Mouse (Mus musculus): ENCODE data around the gene Pik3r4.

The Pik3r4 gene

GRCm38 (mm10) chr9:105689485-105689884 lies 46.7 kb downstream of the Pik3r4 start:
- H3K4me3 ChIP-seq (replicated peaks; ENCODE audit: low read length) = no peak overlapping the region
- H3K27me3 ChIP-seq (ENCODE audit: insufficient read depth, low read length) = no peaks in the 10 kb centered on the region
- TF ChIP-seq CTCF (conservative IDR thresholded peaks at IDR 0.05; ENCODE audit: low read length) (no peak), NANOG (IDR thresholded peaks at IDR 0.05; ENCODE audit: borderline replicate concordance, low read length) (no peak), POU5F1 (IDR thresholded peaks at IDR 0.05; ENCODE audit: borderline replicate concordance, low read length) (no peak)
- H3K36me3 ChIP-seq (ENCODE audit: insufficient read depth, low read length) = peaks cover 47% of the 10 kb centered on the region
- H3K4me1 ChIP-seq (replicated peaks; ENCODE audit: low read depth, low read length) = peaks cover 17% of the 10 kb centered on the region
- H3K9me3 ChIP-seq (ENCODE audit: low read length) = no peaks in the 10 kb centered on the region

GRCm38 (mm10) chr9:105692472-105692871 lies 49.7 kb downstream of the Pik3r4 start:
- no peaks in the 10 kb centered on the region for H3K27me3 ChIP-seq (ENCODE audit: insufficient read depth, low read length)
- H3K9me3 ChIP-seq (ENCODE audit: low read length) = no peaks in the 10 kb centered on the region
- TF ChIP-seq CTCF (conservative IDR thresholded peaks at IDR 0.05; ENCODE audit: low read length) (no peak), NANOG (IDR thresholded peaks at IDR 0.05; ENCODE audit: borderline replicate concordance, low read length) (no peak), POU5F1 (IDR thresholded peaks at IDR 0.05; ENCODE audit: borderline replicate concordance, low read length) (no peak)
- H3K4me1 ChIP-seq (replicated peaks; ENCODE audit: low read depth, low read length) = peaks cover 17% of the 10 kb centered on the region
- peak overlapping the region; percentile 59 for H3K4me3 ChIP-seq (replicated peaks; ENCODE audit: low read length)
- H3K36me3 ChIP-seq (ENCODE audit: insufficient read depth, low read length) = peaks cover 17% of the 10 kb centered on the region

DNA sequence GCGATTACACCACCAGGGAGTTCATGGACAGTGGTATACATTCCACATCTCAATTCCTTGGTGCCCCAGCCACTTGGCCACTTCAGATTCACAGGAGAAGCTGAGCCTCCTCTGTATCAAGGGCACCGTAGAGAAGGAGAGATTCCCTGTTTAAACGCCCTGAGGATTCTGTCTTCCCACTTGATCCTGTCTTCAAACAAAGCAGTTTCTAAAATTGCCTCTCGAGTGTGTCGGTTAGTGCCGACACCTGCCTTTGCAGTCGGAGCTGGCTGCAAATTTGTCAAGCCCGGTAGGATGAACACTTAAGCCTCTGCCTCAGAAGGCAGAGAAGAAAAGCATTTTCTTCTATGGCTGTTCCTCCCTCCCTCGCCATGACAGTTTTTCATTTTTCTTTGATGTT lies 50.3 kb downstream of the Pik3r4 start:
- Histone ChIP-seq H3K4me1 (replicated peaks; ENCODE audit: low read depth, low read length) (peaks cover 17% of the 10 kb centered on the region), H3K27me3 (ENCODE audit: insufficient read depth, low read length) (no peaks in the 10 kb centered on the region), H3K4me3 (replicated peaks; ENCODE audit: low read length) (peak overlapping the region; percentile 59), H3K36me3 (ENCODE audit: insufficient read depth, low read length) (peaks cover 11% of the 10 kb centered on the region), H3K9me3 (ENCODE audit: low read length) (no peaks in the 10 kb centered on the region)
- no peak for TF ChIP-seq CTCF (conservative IDR thresholded peaks at IDR 0.05; ENCODE audit: low read length)
- TF ChIP-seq POU5F1 (IDR thresholded peaks at IDR 0.05; ENCODE audit: borderline replicate concordance, low read length) = no peak
- TF ChIP-seq NANOG (IDR thresholded peaks at IDR 0.05; ENCODE audit: borderline replicate concordance, low read length) = no peak

GRCm38 (mm10) chr9:105693854-105694253 lies 51.1 kb downstream of the Pik3r4 start:
- H3K36me3 ChIP-seq (ENCODE audit: insufficient read depth, low read length) = peaks cover 4% of the 10 kb centered on the region
- no peak overlapping the region for H3K4me3 ChIP-seq (replicated peaks; ENCODE audit: low read length)
- peaks cover 17% of the 10 kb centered on the region for H3K4me1 ChIP-seq (replicated peaks; ENCODE audit: low read depth, low read length)
- no peaks in the 10 kb centered on the region for H3K27me3 ChIP-seq (ENCODE audit: insufficient read depth, low read length)
- TF ChIP-seq POU5F1 (IDR thresholded peaks at IDR 0.05; ENCODE audit: borderline replicate concordance, low read length) (no peak), CTCF (conservative IDR thresholded peaks at IDR 0.05; ENCODE audit: low read length) (peak; percentile 73)
- H3K9me3 ChIP-seq (ENCODE audit: low read length) = no peaks in the 10 kb centered on the region

GRCm38 (mm10) chr9:105696818-105697564 lies 54.2 kb downstream of the Pik3r4 start:
- Histone ChIP-seq H3K4me1 (replicated peaks; ENCODE audit: low read depth, low read length) (peaks cover 14% of the 10 kb centered on the region), H3K4me3 (replicated peaks; ENCODE audit: low read length) (no peak overlapping the region), H3K36me3 (ENCODE audit: insufficient read depth, low read length) (no peaks in the 10 kb centered on the region), H3K9me3 (ENCODE audit: low read length) (no peaks in the 10 kb centered on the region), H3K27me3 (ENCODE audit: insufficient read depth, low read length) (no peaks in the 10 kb centered on the region)
- no peak for TF ChIP-seq CTCF (conservative IDR thresholded peaks at IDR 0.05; ENCODE audit: low read length)
- TF ChIP-seq NANOG (IDR thresholded peaks at IDR 0.05; ENCODE audit: borderline replicate concordance, low read length) = no peak
- no peak for TF ChIP-seq POU5F1 (IDR thresholded peaks at IDR 0.05; ENCODE audit: borderline replicate concordance, low read length)

- TF ChIP-seq CTCF (conservative IDR thresholded peaks at IDR 0.05; ENCODE audit: low read length) = no peak
- TF ChIP-seq NANOG (IDR thresholded peaks at IDR 0.05; ENCODE audit: borderline replicate concordance, low read length) = no peak
- TF ChIP-seq POU5F1 (IDR thresholded peaks at IDR 0.05; ENCODE audit: borderline replicate concordance, low read length) = no peak
- Histone ChIP-seq H3K4me3 (replicated peaks; ENCODE audit: low read length) (no peak overlapping the region), H3K36me3 (ENCODE audit: insufficient read depth, low read length) (no peaks in the 10 kb centered on the region), H3K4me1 (replicated peaks; ENCODE audit: low read depth, low read length) (peaks cover 5% of the 10 kb centered on the region), H3K27me3 (ENCODE audit: insufficient read depth, low read length) (no peaks in the 10 kb centered on the region), H3K9me3 (ENCODE audit: low read length) (no peaks in the 10 kb centered on the region)
These were observed 55.1 kb downstream of the Pik3r4 start for GRCm38 (mm10) chr9:105697764-105698396.

DNA sequence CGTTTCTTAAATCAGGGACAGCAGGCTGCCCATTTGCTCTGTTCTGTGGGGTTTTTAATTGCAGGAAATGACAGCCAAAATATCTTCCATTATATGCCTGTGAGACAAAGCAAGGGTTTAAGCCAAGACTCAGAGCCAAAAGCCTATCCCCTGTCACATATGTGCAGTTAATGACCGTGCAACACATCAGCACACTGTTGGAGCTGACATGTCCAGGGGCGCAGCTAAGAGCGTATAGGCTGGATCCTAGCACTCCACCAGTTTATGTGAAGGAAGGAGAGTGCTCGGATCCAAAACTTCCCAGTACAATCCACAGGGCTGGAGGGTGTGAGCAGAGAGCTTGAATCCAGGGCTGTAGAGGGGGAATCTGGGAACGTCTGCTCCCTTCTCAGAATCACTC lies 57.9 kb downstream of the Pik3r4 start:
- H3K4me3 ChIP-seq (replicated peaks; ENCODE audit: low read length) = no peak overlapping the region
- no peaks in the 10 kb centered on the region for H3K36me3 ChIP-seq (ENCODE audit: insufficient read depth, low read length)
- TF ChIP-seq NANOG (IDR thresholded peaks at IDR 0.05; ENCODE audit: borderline replicate concordance, low read length) (no peak), POU5F1 (IDR thresholded peaks at IDR 0.05; ENCODE audit: borderline replicate concordance, low read length) (no peak), CTCF (conservative IDR thresholded peaks at IDR 0.05; ENCODE audit: low read length) (no peak)
- no peaks in the 10 kb centered on the region for H3K4me1 ChIP-seq (replicated peaks; ENCODE audit: low read depth, low read length)
- no peaks in the 10 kb centered on the region for H3K9me3 ChIP-seq (ENCODE audit: low read length)
- H3K27me3 ChIP-seq (ENCODE audit: insufficient read depth, low read length) = no peaks in the 10 kb centered on the region

GRCm38 (mm10) chr9:105701966-105702365 lies 59.2 kb downstream of the Pik3r4 start:
- Histone ChIP-seq H3K27me3 (ENCODE audit: insufficient read depth, low read length) (no peaks in the 10 kb centered on the region), H3K4me1 (replicated peaks; ENCODE audit: low read depth, low read length) (no peaks in the 10 kb centered on the region), H3K9me3 (ENCODE audit: low read length) (no peaks in the 10 kb centered on the region), H3K36me3 (ENCODE audit: insufficient read depth, low read length) (no peaks in the 10 kb centered on the region), H3K4me3 (replicated peaks; ENCODE audit: low read length) (no peak overlapping the region)
- TF ChIP-seq NANOG (IDR thresholded peaks at IDR 0.05; ENCODE audit: borderline replicate concordance, low read length) = no peak
- TF ChIP-seq CTCF (conservative IDR thresholded peaks at IDR 0.05; ENCODE audit: low read length) = no peak
- no peak for TF ChIP-seq POU5F1 (IDR thresholded peaks at IDR 0.05; ENCODE audit: borderline replicate concordance, low read length)
